Mouse (Mus musculus) intestine, embryonic 15.5 days (tissue): ENCODE measurements around the gene Pik3c2b. TPM values are rescaled to one million over a fixed set of nuclear protein-coding genes. Genes with fewer than 3 reads are reported as not detected.

Experiments
- ATAC-seq: fragments of 200-750 bp; cut with Nextera tagmentation; 2 replicates; pipeline ENCODE4 v1.8.0; 2017; ENCODE audit warnings: moderate TSS enrichment, moderate library complexity
- H3K27ac ChIP-seq: fragments of 300-500 bp; sonication (generic); 2 replicates; pipeline ENCODE4 v1.5.1; 2015; ENCODE audit warnings: mild to moderate bottlenecking, inconsistent platforms
- H3K27me3 ChIP-seq: fragments of 300-500 bp; sonication (generic); replicated peaks from 2 replicates; pipeline ENCODE4 v1.6.1; 2015; ENCODE audit warnings: inconsistent platforms
- H3K36me3 ChIP-seq: fragments of 300-500 bp; sonication (generic); 2 replicates; pipeline ENCODE4 v1.6.1; 2015; ENCODE audit warnings: inconsistent platforms
- H3K4me1 ChIP-seq: fragments of 300-500 bp; sonication (generic); replicated peaks from 2 replicates; pipeline ENCODE4 v1.6.1; 2015; ENCODE audit warnings: inconsistent platforms
- H3K4me2 ChIP-seq: fragments of 300-500 bp; sonication (generic); replicated peaks from 2 replicates; pipeline ENCODE4 v1.6.1; 2015; ENCODE audit warnings: mild to moderate bottlenecking, inconsistent platforms
- H3K4me3 ChIP-seq: fragments of 300-500 bp; sonication (generic); replicated peaks from 2 replicates; pipeline ENCODE4 v1.5.1; 2015; ENCODE audit warnings: inconsistent platforms
- H3K9ac ChIP-seq: fragments of 300-500 bp; sonication (generic); 2 replicates; pipeline ENCODE4 v1.6.1; 2015; ENCODE audit warnings: inconsistent platforms
- H3K9me3 ChIP-seq: fragments of 300-500 bp; sonication (generic); 2 replicates; pipeline ENCODE4 v1.6.1; 2016; ENCODE audit warnings: inconsistent platforms
- WGBS: fragments of 180-500 bp; shearing (Covaris S2); methylation state at CpG from one replicate; pipeline ENCODE4 v1.1.7; 2015; 5-methylcytosine and 5-hydroxymethylcytosine counted together
- polyA plus RNA-seq: library from polyadenylated mRNA; unstranded; fragments of >200 nt; fragmentation: Nextera tagmentation; extraction: Ambion mirVana; gene quantifications from 2 replicates; pipeline ENCODE4 v1.2.1, GENCODE M21; 2015

Pik3c2b gene
- polyA plus RNA-seq, 1 experiment from 2014 or later = 6.1 TPM

GRCm38 (mm10) chr1:133088196-133088595, 42.7 kb downstream of the Pik3c2b start:
- Histone ChIP-seq H3K4me1 (peaks cover 20% of the 10 kb centered on the region), H3K27me3 (no peaks in the 10 kb centered on the region), H3K9ac (no peak overlapping the region), H3K4me3 (no peak overlapping the region), H3K36me3 (no peaks in the 10 kb centered on the region; the same call in 1 of the 2 replicates), H3K9me3 (no peaks in the 10 kb centered on the region), H3K4me2 (no peak overlapping the region), H3K27ac (no peak overlapping the region)
- no peak for ATAC-seq
- 82% methylated on average over 10 of the region's 10 CpGs for WGBS

- Histone ChIP-seq H3K9me3 (no peaks in the 10 kb centered on the region), H3K27me3 (no peaks in the 10 kb centered on the region), H3K4me1 (peaks cover 15% of the 10 kb centered on the region), H3K9ac (no peak overlapping the region), H3K36me3 (no peaks in the 10 kb centered on the region; the same call in 1 of the 2 replicates), H3K4me3 (no peak overlapping the region), H3K4me2 (no peak overlapping the region), H3K27ac (no peak overlapping the region)
- 85% methylated on average over 4 of the region's 4 CpGs for WGBS
- no peak for ATAC-seq
These were observed 43.9 kb downstream of the Pik3c2b start for GRCm38 (mm10) chr1:133089415-133089814.

GRCm38 (mm10) chr1:133090641-133091040, 45.2 kb downstream of the Pik3c2b start:
- no peaks in the 10 kb centered on the region for H3K9me3 ChIP-seq
- ATAC-seq = peak; percentile 86
- peak overlapping the region; percentile 32 for H3K27ac ChIP-seq
- H3K36me3 ChIP-seq = peaks cover 3% of the 10 kb centered on the region; the same call in 1 of the 2 replicates
- H3K4me1 ChIP-seq = peaks cover 10% of the 10 kb centered on the region
- WGBS = 48% methylated on average over 6 of the region's 6 CpGs
- H3K4me3 ChIP-seq = no peak overlapping the region
- no peaks in the 10 kb centered on the region for H3K27me3 ChIP-seq
- H3K9ac ChIP-seq = no peak overlapping the region
- 0 out of 2 replicates have a peak overlapping the region, but pooled peaks have one; percentile 22 for H3K4me2 ChIP-seq

- Histone ChIP-seq H3K9me3 (no peaks in the 10 kb centered on the region), H3K4me3 (no peak overlapping the region), H3K4me1 (peaks cover 10% of the 10 kb centered on the region), H3K27ac (no peak overlapping the region), H3K27me3 (no peaks in the 10 kb centered on the region), H3K9ac (no peak overlapping the region), H3K36me3 (peaks cover 3% of the 10 kb centered on the region; the same call in 1 of the 2 replicates), H3K4me2 (no peak overlapping the region)
- no peak for ATAC-seq
- WGBS = 76% methylated on average over 8 of the region's 8 CpGs
These were observed 46.0 kb downstream of the Pik3c2b start for GRCm38 (mm10) chr1:133091483-133091882.

- Histone ChIP-seq H3K36me3 (peaks cover 7% of the 10 kb centered on the region; the same call in 1 of the 2 replicates), H3K27me3 (no peaks in the 10 kb centered on the region), H3K27ac (no peak overlapping the region), H3K9me3 (no peaks in the 10 kb centered on the region), H3K9ac (no peak overlapping the region), H3K4me3 (no peak overlapping the region), H3K4me1 (peaks cover 7% of the 10 kb centered on the region), H3K4me2 (no peak overlapping the region)
- whole genome bisulfite sequencing = 77% methylated on average over 7 of the region's 7 CpGs
- peak; percentile 18; the same call in 1 of the 2 replicates for ATAC-seq
These were observed 48.3 kb downstream of the Pik3c2b start for GRCm38 (mm10) chr1:133093719-133094118.

- WGBS = 37% methylated on average over 17 of the region's 17 CpGs
- H3K27ac ChIP-seq = no peak overlapping the region
- H3K4me3 ChIP-seq = no peak overlapping the region
- peak; percentile 66 for ATAC-seq
- H3K36me3 ChIP-seq = peaks cover 20% of the 10 kb centered on the region; the same call in 1 of the 2 replicates
- H3K4me2 ChIP-seq = no peak overlapping the region
- no peaks in the 10 kb centered on the region for H3K4me1 ChIP-seq
- H3K9ac ChIP-seq = no peak overlapping the region
- H3K9me3 ChIP-seq = no peaks in the 10 kb centered on the region
- H3K27me3 ChIP-seq = no peaks in the 10 kb centered on the region
These were observed 55.7 kb downstream of the Pik3c2b start for GRCm38 (mm10) chr1:133100980-133101798.

GRCm38 (mm10) chr1:133102108-133102507, 56.6 kb downstream of the Pik3c2b start:
- H3K4me3 ChIP-seq = no peak overlapping the region
- H3K27me3 ChIP-seq = no peaks in the 10 kb centered on the region
- no peak for ATAC-seq
- no peaks in the 10 kb centered on the region for H3K4me1 ChIP-seq
- H3K4me2 ChIP-seq = no peak overlapping the region
- peaks cover 20% of the 10 kb centered on the region; the same call in 1 of the 2 replicates for H3K36me3 ChIP-seq
- no peak overlapping the region for H3K27ac ChIP-seq
- no peaks in the 10 kb centered on the region for H3K9me3 ChIP-seq
- 88% methylated on average over 5 of the region's 5 CpGs for WGBS
- no peak overlapping the region for H3K9ac ChIP-seq

- Histone ChIP-seq H3K4me1 (no peaks in the 10 kb centered on the region), H3K9me3 (no peaks in the 10 kb centered on the region), H3K4me2 (no peak overlapping the region), H3K27me3 (no peaks in the 10 kb centered on the region), H3K9ac (no peak overlapping the region), H3K27ac (no peak overlapping the region), H3K36me3 (peaks cover 20% of the 10 kb centered on the region; the same call in 1 of the 2 replicates), H3K4me3 (no peak overlapping the region)
- 92% methylated on average over 7 of the region's 7 CpGs for WGBS
- no peak for ATAC-seq
These were observed 57.8 kb downstream of the Pik3c2b start for GRCm38 (mm10) chr1:133103315-133103714.

GRCm38 (mm10) chr1:133103871-133104270, 58.4 kb downstream of the Pik3c2b start:
- H3K27ac ChIP-seq = no peak overlapping the region
- no peaks in the 10 kb centered on the region for H3K9me3 ChIP-seq
- H3K27me3 ChIP-seq = no peaks in the 10 kb centered on the region
- no peak for ATAC-seq
- H3K36me3 ChIP-seq = peaks cover 16% of the 10 kb centered on the region; the same call in 1 of the 2 replicates
- H3K4me1 ChIP-seq = no peaks in the 10 kb centered on the region
- H3K9ac ChIP-seq = no peak overlapping the region
- H3K4me3 ChIP-seq = no peak overlapping the region
- H3K4me2 ChIP-seq = no peak overlapping the region
- 92% methylated on average over 6 of the region's 6 CpGs for WGBS

- peaks cover 16% of the 10 kb centered on the region for H3K4me1 ChIP-seq
- H3K9me3 ChIP-seq = no peaks in the 10 kb centered on the region
- H3K9ac ChIP-seq = no peak overlapping the region
- no peak overlapping the region for H3K4me2 ChIP-seq
- no peaks in the 10 kb centered on the region for H3K27me3 ChIP-seq
- H3K36me3 ChIP-seq = no peaks in the 10 kb centered on the region
- no peak overlapping the region for H3K27ac ChIP-seq
- WGBS = 91% methylated on average over 4 of the region's 4 CpGs
- ATAC-seq = no peak
- H3K4me3 ChIP-seq = no peak overlapping the region
These were observed 70.6 kb downstream of the Pik3c2b start for GRCm38 (mm10) chr1:133116108-133116507.

- Histone ChIP-seq H3K4me3 (no peak overlapping the region), H3K4me2 (no peak overlapping the region), H3K36me3 (no peaks in the 10 kb centered on the region), H3K9ac (no peak overlapping the region), H3K27ac (0 out of 2 replicates have a peak overlapping the region, but pooled peaks have one; percentile 29), H3K27me3 (no peaks in the 10 kb centered on the region), H3K9me3 (no peaks in the 10 kb centered on the region), H3K4me1 (peaks cover 19% of the 10 kb centered on the region)
- ATAC-seq = peak; percentile 66
- 88% methylated on average over 5 of the region's 5 CpGs for WGBS
These were observed 72.7 kb downstream of the Pik3c2b start for GRCm38 (mm10) chr1:133118127-133118526.

- Histone ChIP-seq H3K36me3 (no peaks in the 10 kb centered on the region), H3K4me2 (no peak overlapping the region), H3K27me3 (no peaks in the 10 kb centered on the region), H3K4me3 (no peak overlapping the region), H3K4me1 (peaks cover 22% of the 10 kb centered on the region), H3K9ac (no peak overlapping the region), H3K27ac (peak overlapping the region; percentile 29), H3K9me3 (no peaks in the 10 kb centered on the region)
- peak; percentile 80 for ATAC-seq
- WGBS = 61% methylated on average over 3 of the region's 3 CpGs
These were observed 73.4 kb downstream of the Pik3c2b start for GRCm38 (mm10) chr1:133118844-133119243.
